Mouse (Mus musculus) lung, embryonic 14.5 days (tissue): Measurements from ENCODE around the gene Rps18. TPM values are rescaled to one million over a fixed set of nuclear protein-coding genes. Genes with fewer than 3 reads are reported as not detected.
"Not testable (repeated sequence)": the region's sequence is repeated elsewhere in the genome, so short reads cannot be mapped to it uniquely, and the experiment has no call there.

Source experiments
- ATAC-seq: fragments of 200-750 bp; cut with Nextera tagmentation; 2 replicates; pipeline ENCODE4 v1.8.0; 2017; ENCODE audit warnings: mild to moderate bottlenecking, moderate TSS enrichment, moderate library complexity; ENCODE audit not compliant: insufficient read depth
- DNase-seq: peaks from one replicate; pipeline ENCODE4 v3.0.0-alpha.2; 2015
- H3K27ac ChIP-seq: fragments of 300-500 bp; sonication (generic); 2 replicates; pipeline ENCODE4 v1.5.1; 2014; ENCODE audit warnings: low read depth, mild to moderate bottlenecking, moderate library complexity
- H3K27me3 ChIP-seq: fragments of 300-500 bp; sonication (generic); 2 replicates; pipeline ENCODE4 v1.6.1; 2014; ENCODE audit warnings: low read length, control low read depth; ENCODE audit not compliant: insufficient read depth
- H3K36me3 ChIP-seq: fragments of 300-500 bp; sonication (generic); 2 replicates; pipeline ENCODE4 v1.6.1; 2014; ENCODE audit warnings: control low read depth; ENCODE audit not compliant: insufficient read depth
- H3K4me1 ChIP-seq: fragments of 300-500 bp; sonication (generic); 2 replicates; pipeline ENCODE4 v1.6.1; 2014; ENCODE audit warnings: antibody characterized with exemption, control low read depth; ENCODE audit not compliant: insufficient read depth
- H3K4me2 ChIP-seq: fragments of 300-500 bp; sonication (generic); 2 replicates; pipeline ENCODE4 v1.6.1; 2014; ENCODE audit warnings: mild to moderate bottlenecking
- H3K4me3 ChIP-seq: fragments of 300-500 bp; sonication (generic); 2 replicates; pipeline ENCODE4 v1.5.1; 2014; ENCODE audit warnings: low read depth, low read length
- H3K9ac ChIP-seq: fragments of 300-500 bp; sonication (generic); 2 replicates; pipeline ENCODE4 v1.6.1; 2014
- H3K9me3 ChIP-seq: fragments of 300-500 bp; sonication (generic); 2 replicates; pipeline ENCODE4 v1.6.1; 2016; ENCODE audit warnings: low read depth, low read length, control low read depth
- CTCF ChIP-seq: IDR thresholded peaks from 2 replicates; pipeline ENCODE4 v1.5.1; 2016; ENCODE audit warnings: antibody characterized with exemption, low read depth
- WGBS: fragments of 180-500 bp; shearing (Covaris S2); extraction: QIAGEN DNeasy Blood & Tissue Kit; methylation state at CpG from one replicate; pipeline ENCODE4 v1.1.7; 2014; 5-methylcytosine and 5-hydroxymethylcytosine counted together
- polyA plus RNA-seq: library from polyadenylated mRNA; unstranded; fragments of >200 nt; fragmentation: Nextera tagmentation; extraction: Ambion mirVana; gene quantifications from 2 replicates; pipeline ENCODE4 v1.2.1, GENCODE M21; 2014

Gene Rps18
- polyA plus RNA-seq, 1 experiment from 2014 or later: 2,085 TPM

DNA sequence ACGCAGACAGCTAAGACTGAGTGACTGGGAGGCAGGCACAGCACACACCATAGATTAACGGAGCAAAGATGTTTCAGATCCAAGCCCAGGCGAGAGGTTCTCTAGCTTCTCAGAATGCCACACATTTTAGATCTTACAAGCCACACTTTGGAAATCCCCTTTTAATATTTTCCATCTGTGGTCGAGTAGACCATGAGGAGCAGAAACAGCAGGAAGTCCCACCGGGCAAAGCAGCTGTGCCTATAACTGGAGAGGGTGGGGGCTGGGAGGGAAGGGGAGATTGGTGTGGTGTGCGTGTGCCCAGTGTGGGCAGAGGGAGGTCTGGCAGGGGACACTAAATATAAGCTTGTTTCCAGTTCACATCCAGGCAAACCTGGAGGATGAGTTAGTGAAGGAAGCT is 1.7 kb upstream of the Rps18 start:
- TF ChIP-seq CTCF: no peak
- H3K27me3 ChIP-seq: no peaks in the 10 kb centered on the region
- no peaks in the 10 kb centered on the region for H3K9me3 ChIP-seq
- no peak overlapping the region for H3K9ac ChIP-seq
- H3K27ac ChIP-seq: no peak overlapping the region
- no peak for ATAC-seq
- H3K36me3 ChIP-seq: peaks cover 60% of the 10 kb centered on the region
- 80% methylated on average over 6 of the region's 6 CpGs for WGBS
- no peak for DNase-seq
- H3K4me1 ChIP-seq: peaks cover 18% of the 10 kb centered on the region; the same call in 1 of the 2 replicates
- H3K4me3 ChIP-seq: no peak overlapping the region
- no peak overlapping the region for H3K4me2 ChIP-seq

DNA sequence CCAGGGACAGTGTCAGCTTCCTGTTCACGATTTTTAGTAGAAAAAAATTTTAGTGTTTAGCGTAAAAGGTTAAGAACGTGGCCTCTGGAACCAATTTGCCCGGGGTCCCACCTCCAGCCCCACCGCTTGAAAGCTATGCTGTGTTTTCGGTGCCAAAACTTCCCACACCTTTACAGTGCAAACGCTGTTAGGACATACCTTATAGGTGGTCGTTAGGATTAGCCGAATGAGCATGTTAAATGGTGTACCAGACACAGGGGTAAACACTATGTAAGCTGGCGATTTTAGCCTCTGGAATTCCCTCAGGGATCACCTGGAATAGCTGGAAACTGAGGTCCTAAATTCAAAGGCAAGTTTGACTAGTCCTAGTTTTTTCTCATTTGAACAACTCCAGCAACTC is 535 bp upstream of the Rps18 start:
- peaks cover 61% of the 10 kb centered on the region for H3K36me3 ChIP-seq

DNA sequence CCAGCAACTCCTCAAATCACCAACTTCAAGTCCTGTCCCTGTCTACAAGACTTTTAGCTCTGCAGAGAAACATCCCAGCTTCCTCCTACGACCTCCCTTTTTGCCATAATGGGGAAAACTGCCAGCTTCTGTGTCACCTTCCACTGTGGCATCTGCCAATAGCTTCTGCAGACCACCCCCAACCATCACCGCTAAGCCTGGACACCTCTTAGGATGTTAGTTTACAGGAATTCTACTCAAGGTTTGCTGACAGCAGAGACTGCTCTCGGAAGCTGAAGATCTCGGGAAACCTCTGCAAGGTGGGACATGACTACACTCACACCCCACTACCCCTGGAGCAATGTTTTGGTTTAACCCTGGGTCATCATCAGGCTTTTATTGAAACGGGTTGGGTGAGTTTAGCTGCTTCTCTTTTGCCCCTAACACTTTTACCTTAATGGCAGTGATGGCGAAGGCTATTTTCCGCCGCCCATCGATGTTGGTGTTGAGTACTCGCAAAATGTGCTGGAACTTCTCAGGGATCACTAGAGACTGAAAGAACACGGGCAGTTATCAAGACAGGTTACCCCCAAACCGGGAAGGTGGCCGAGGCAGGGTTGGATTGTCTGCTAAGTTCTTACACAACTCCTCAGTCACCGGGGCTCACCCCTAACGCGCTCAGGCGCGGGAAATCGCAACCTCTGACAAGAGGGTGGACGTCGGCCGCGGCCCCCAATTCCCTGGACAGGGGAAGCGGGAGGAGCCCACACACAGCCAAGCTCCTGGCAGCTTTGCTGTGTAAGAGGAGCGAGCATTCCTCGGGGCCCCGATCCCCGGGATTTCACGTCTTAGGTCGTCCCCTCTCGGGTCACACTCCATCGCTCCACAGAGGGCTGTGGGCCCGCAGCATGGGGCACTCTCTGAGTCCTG is 901 bp downstream of the Rps18 start:
- ATAC-seq (peak; percentile 12), DNase-seq (no peak)
- TF ChIP-seq CTCF: no peak
- Histone ChIP-seq H3K36me3 (peaks cover 56% of the 10 kb centered on the region), H3K27ac (peak overlapping the region; percentile 97), H3K4me1 (peaks cover 26% of the 10 kb centered on the region; the same call in 1 of the 2 replicates), H3K4me2 (peak overlapping the region; percentile 100), H3K9ac (peak overlapping the region; percentile 99), H3K27me3 (no peaks in the 10 kb centered on the region), H3K4me3 (peak overlapping the region; percentile 99), H3K9me3 (no peaks in the 10 kb centered on the region)
- WGBS: under 1% methylated on average over 33 of the region's 33 CpGs

More for the DNA sequence above, 535 bp upstream of the Rps18 start:
- Histone ChIP-seq H3K9me3 (no peaks in the 10 kb centered on the region), H3K27ac (no peak overlapping the region), H3K9ac (peak overlapping the region; percentile 71), H3K27me3 (no peaks in the 10 kb centered on the region), H3K4me1 (peaks cover 26% of the 10 kb centered on the region; the same call in 1 of the 2 replicates), H3K4me3 (peak overlapping the region; percentile 99), H3K4me2 (peak overlapping the region; percentile 78)
- DNase-seq (no peak), ATAC-seq (no peak)
- TF ChIP-seq CTCF: no peak
- 7% methylated on average over 10 of the region's 10 CpGs for WGBS

DNA sequence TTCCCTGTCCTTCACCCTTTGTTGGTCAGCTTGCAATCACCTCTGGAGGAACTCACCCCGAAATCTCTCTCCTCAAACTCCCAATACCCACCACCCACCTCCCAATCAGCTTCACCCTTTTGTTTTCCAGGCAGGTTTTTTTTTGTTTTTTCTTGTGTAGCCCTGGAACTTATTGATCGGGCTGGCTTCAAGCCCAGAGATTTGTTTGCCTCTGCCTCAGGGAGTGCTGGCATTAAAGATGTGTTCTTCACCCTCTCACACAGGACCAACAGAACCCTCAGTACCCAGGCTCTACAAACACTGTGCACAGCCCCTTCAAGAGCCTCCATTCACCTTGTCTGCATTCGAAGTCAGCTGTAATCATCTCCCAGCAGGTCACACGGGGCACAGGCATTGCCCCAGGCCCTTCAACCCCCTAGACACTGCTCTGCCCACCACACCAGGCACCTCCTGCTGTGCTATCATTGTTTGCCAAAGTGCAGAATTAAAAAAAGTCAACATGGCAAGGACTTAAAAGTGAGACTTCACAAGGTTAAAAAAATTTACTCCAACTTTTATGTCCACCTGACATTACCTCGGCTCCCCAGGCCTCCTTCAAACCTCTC is 1.7 kb downstream of the Rps18 start:
- Histone ChIP-seq H3K36me3 (peaks cover 56% of the 10 kb centered on the region), H3K27me3 (no peaks in the 10 kb centered on the region), H3K27ac (peak overlapping the region; percentile 48; the same call in 1 of the 2 replicates), H3K4me3 (peak overlapping the region; percentile 99), H3K4me1 (peaks cover 26% of the 10 kb centered on the region; the same call in 1 of the 2 replicates), H3K9me3 (no peaks in the 10 kb centered on the region), H3K4me2 (peak overlapping the region; percentile 100), H3K9ac (peak overlapping the region; percentile 99)
- ATAC-seq: no peak
- 35% methylated on average over 5 of the region's 5 CpGs for WGBS
- no peak for TF ChIP-seq CTCF
- no peak for DNase-seq

DNA sequence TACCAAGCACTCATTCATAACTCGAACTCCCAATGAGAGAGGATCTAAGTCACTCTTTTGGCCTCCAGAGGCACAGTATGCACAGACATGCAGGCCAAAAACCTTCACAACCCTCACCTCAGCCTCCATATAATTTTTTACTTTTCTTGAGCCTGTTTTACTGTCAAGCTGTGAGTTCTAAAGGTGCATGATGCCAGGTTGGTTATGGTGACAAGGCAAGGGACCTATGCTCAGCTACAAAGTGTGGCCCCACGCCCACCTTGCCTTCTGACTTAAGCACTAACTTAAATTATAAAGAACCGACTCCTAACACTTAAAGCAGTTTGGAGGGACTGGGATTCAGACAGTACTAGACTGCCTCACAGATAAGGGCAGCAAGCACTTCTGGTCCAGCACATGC is 2.5 kb downstream of the Rps18 start:
- peak overlapping the region; percentile 100 for H3K4me2 ChIP-seq
- H3K9ac ChIP-seq: peak overlapping the region; percentile 99
- H3K36me3 ChIP-seq: peaks cover 57% of the 10 kb centered on the region
- TF ChIP-seq CTCF: no peak
- peaks cover 26% of the 10 kb centered on the region; the same call in 1 of the 2 replicates for H3K4me1 ChIP-seq
- peak overlapping the region; percentile 99 for H3K4me3 ChIP-seq
- no peaks in the 10 kb centered on the region for H3K9me3 ChIP-seq
- WGBS: 80% methylated on average over 3 of the region's 3 CpGs
- no peak overlapping the region; the same call in 1 of the 2 replicates for H3K27ac ChIP-seq
- H3K27me3 ChIP-seq: no peaks in the 10 kb centered on the region
- DNase-seq (no peak), ATAC-seq (no peak)

DNA sequence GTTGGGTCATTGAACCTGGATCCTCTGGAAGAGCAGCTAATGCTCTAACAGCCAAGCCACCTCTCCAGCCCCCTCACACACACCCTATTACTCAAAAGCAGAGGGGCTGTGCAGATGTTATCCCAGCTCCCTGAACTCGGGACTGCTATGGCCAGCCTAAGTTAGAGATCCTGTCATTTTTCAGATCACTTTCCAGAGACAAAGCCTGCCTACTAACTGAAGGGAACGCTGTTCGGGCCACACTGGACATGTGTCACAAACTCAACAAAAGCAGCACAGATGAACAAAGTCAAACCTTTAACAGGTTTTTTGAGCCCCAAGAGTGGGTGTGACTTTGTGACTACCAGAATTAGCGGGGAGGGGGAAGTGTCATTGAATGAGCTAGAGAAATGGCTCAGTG is 2.9 kb downstream of the Rps18 start:
- WGBS: 65% methylated on average over 4 of the region's 4 CpGs
- H3K27me3 ChIP-seq: no peaks in the 10 kb centered on the region
- peaks cover 26% of the 10 kb centered on the region; the same call in 1 of the 2 replicates for H3K4me1 ChIP-seq
- no peak for TF ChIP-seq CTCF
- H3K9ac ChIP-seq: peak overlapping the region; percentile 99
- H3K9me3 ChIP-seq: no peaks in the 10 kb centered on the region
- H3K4me3 ChIP-seq: peak overlapping the region; percentile 99; the same call in 1 of the 2 replicates
- ATAC-seq: no peak
- DNase-seq: no peak
- no peak overlapping the region; the same call in 1 of the 2 replicates for H3K27ac ChIP-seq
- peak overlapping the region; percentile 100 for H3K4me2 ChIP-seq
- peaks cover 59% of the 10 kb centered on the region for H3K36me3 ChIP-seq

DNA sequence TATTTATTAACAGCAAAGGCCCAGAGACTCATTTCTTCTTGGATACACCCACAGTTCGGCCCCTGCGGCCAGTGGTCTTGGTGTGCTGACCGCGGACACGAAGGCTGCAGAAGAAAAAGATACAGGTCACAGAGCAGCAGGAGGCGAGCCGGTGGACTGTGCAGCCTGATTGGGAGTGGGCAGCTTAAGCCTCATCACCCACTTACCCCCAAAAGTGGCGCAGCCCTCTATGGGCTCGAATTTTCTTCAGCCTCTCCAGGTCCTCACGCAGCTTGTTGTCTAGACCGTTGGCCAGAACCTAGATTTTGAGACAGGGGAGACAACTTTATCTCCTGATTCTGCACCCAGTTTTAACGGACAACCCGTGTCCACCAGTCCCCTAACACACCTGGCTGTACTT is 3.8 kb downstream of the Rps18 start:
- not testable (repeated sequence) for H3K9me3 ChIP-seq, ATAC-seq, H3K27me3 ChIP-seq, DNase-seq
- peaks cover 26% of the 10 kb centered on the region; the same call in 1 of the 2 replicates for H3K4me1 ChIP-seq
- peak overlapping the region; percentile 100 for H3K4me2 ChIP-seq
- H3K9ac ChIP-seq: peak overlapping the region; percentile 99; the same call in 1 of the 2 replicates
- peak overlapping the region; percentile 40 for H3K4me3 ChIP-seq
- 0 out of 2 replicates have a peak overlapping the region, but pooled peaks have one; percentile 85 for H3K27ac ChIP-seq
- H3K36me3 ChIP-seq: peaks cover 61% of the 10 kb centered on the region
- 70% methylated on average over 13 of the region's 13 CpGs for WGBS
